Mouse (Mus musculus): ENCODE data around the gene Ccdc88c. TPM values are rescaled to one million over a fixed set of nuclear protein-coding genes. Genes with fewer than 3 reads are reported as not detected.

The Ccdc88c gene
- polyA plus RNA-seq, 1 experiment from 2014 or later: 4.5 TPM

DNA sequence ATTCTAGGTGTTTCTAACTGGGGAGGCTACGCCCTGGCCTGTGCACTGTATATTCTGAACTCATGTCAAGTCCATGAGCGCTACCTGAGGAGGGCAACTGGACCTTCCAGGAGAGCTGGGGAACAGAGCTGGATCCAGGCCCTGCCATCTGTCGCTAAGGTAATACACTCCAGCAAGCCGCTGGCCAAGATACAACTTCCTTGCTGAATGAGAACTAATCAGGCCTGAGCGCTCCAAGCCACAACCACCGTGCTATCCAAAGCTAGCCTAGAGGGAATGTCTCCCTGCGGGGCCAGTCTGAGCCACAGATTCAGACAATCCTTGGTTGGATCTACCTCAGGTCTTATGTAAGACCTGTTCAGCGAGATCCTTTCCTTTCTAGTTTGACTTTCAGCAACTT is 161.8 kb downstream of the Ccdc88c start:
- H3K27ac ChIP-seq: no peak overlapping the region
- 75% methylated on average over 8 of the region's 8 CpGs for WGBS

DNA sequence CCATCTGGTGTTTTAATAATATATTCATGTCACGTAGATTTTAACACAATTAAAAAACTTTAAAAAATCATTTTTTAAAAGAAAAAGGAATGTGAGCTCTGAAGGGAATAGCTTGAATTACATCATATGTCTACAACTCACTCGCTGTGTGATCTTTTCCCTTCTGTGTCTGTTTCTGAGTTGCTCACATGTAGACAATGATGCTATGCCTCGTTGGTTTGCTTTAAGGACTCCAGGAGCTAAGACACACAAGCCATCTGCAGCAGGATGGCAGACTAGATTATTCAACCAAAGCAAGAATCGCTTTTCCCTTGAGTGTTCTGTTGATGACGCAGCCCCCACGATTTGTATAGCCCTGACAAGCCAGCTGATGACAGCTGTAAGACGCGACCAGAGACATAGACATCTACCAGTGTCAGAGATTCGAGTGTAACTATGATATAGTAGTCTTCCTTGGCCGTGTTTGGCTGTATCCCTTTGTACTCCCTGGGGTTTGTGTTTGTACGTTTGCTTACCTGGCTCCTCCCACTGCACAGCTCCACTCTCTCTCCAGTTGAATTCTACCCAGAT is 163.3 kb downstream of the Ccdc88c start:
- H3K9ac ChIP-seq: no peak overlapping the region
- WGBS: 76% methylated on average over 11 of the region's 11 CpGs
- H3K4me2 ChIP-seq: no peak overlapping the region
- H3K36me3 ChIP-seq: no peaks in the 10 kb centered on the region
- H3K27ac ChIP-seq: no peak overlapping the region
- no peak for ATAC-seq (ENCODE audit: insufficient number of reproducible peaks, insufficient read depth, low FRiP score, low TSS enrichment, low read depth)
- H3K9me3 ChIP-seq: no peaks in the 10 kb centered on the region
- H3K4me3 ChIP-seq: no peak overlapping the region
- H3K4me1 ChIP-seq: peaks cover 10% of the 10 kb centered on the region
- no peaks in the 10 kb centered on the region for H3K27me3 ChIP-seq

More for the DNA sequence above, 161.8 kb downstream of the Ccdc88c start:
- no peak overlapping the region for H3K4me3 ChIP-seq
- H3K36me3 ChIP-seq: no peaks in the 10 kb centered on the region
- H3K9me3 ChIP-seq: no peaks in the 10 kb centered on the region
- no peak for ATAC-seq (ENCODE audit: insufficient number of reproducible peaks, insufficient read depth, low FRiP score, low TSS enrichment, low read depth)
- H3K4me1 ChIP-seq: peaks cover 10% of the 10 kb centered on the region
- no peaks in the 10 kb centered on the region for H3K27me3 ChIP-seq
- no peak overlapping the region for H3K9ac ChIP-seq
- H3K4me2 ChIP-seq: no peak overlapping the region

DNA sequence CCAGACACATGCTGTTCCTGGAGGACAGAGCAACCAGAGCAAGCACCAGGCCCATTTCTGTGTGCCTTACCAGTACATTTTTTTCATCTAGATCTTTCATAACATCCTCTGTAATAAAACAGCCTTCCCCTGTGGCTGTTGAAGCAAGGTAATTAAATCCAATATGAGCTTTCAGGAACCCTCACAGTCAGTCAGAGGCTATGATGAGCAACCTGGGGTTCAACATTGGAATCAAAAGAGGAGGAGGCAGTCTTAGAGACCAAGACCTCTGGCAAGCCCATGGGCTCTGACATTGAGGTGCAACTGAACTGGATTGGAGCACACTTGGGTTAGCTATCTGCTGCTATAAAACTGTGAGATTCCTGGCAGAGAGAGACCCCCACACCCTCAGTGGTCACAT is 163.8 kb downstream of the Ccdc88c start:
- no peak overlapping the region for H3K4me2 ChIP-seq
- no peak overlapping the region for H3K4me3 ChIP-seq
- no peak overlapping the region for H3K9ac ChIP-seq
- no peaks in the 10 kb centered on the region for H3K36me3 ChIP-seq
- H3K4me1 ChIP-seq: peaks cover 10% of the 10 kb centered on the region
- H3K27me3 ChIP-seq: no peaks in the 10 kb centered on the region
- ATAC-seq (ENCODE audit: insufficient number of reproducible peaks, insufficient read depth, low FRiP score, low TSS enrichment, low read depth): no peak
- no peaks in the 10 kb centered on the region for H3K9me3 ChIP-seq
- H3K27ac ChIP-seq: no peak overlapping the region

DNA sequence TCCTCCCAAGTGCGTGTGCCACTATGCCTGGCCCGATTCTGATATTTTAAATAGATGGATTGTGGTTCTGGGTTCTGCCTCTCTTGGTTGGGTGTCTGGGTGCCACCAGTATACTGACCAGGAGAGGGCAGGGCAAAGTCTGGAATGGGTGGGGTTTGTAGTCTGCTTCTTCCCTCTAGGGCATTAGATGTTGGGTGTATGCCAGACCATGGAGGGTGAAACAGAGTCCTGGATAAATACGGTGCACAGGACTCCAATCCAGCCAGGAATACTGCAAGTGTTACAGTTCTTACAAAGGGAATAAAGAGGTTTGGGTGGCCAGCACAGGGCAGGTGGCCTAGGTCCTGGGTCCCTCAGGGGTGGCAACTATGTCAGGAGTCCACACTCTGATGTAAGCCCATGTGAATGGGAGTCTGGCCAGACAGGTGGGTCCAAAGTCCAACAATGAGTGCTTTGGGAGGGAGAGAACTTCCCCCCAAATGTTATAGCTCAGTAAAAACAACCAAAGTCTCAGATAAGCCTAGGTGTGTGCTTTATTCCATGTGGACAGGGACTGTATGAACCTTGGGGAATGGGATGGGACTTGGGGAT is 165.9 kb downstream of the Ccdc88c start:
- no peaks in the 10 kb centered on the region for H3K27me3 ChIP-seq
- WGBS: 87% methylated on average over 3 of the region's 3 CpGs
- H3K36me3 ChIP-seq: no peaks in the 10 kb centered on the region
- H3K9ac ChIP-seq: no peak overlapping the region
- H3K27ac ChIP-seq: no peak overlapping the region
- H3K4me1 ChIP-seq: peaks cover 4% of the 10 kb centered on the region
- no peak overlapping the region for H3K4me3 ChIP-seq
- no peak overlapping the region for H3K4me2 ChIP-seq
- ATAC-seq (ENCODE audit: insufficient number of reproducible peaks, insufficient read depth, low FRiP score, low TSS enrichment, low read depth): no peak
- H3K9me3 ChIP-seq: no peaks in the 10 kb centered on the region

DNA sequence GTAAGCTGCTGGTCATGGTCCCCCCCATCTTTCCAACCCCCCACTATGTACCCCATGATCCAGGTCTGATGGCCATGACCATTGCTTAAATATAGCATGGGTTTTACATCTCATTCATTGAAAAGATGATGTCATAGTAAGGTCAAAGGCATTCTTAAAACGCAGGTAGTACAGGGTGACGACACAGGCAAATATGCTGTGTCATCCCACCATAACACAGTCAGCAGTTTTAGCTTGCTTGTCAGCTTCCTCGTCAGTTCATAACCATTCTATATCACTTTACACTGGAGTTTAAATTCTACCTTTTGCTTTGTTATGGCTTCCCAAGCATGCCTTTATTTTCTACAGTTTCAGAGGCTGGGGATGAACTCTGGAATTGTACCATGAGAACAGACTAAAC is 166.6 kb downstream of the Ccdc88c start:
- Histone ChIP-seq H3K27ac (no peak overlapping the region), H3K9ac (no peak overlapping the region), H3K4me2 (no peak overlapping the region), H3K4me3 (no peak overlapping the region), H3K4me1 (peaks cover 4% of the 10 kb centered on the region; the same call in 1 of the 2 replicates), H3K9me3 (no peaks in the 10 kb centered on the region), H3K27me3 (no peaks in the 10 kb centered on the region), H3K36me3 (no peaks in the 10 kb centered on the region)
- WGBS: 82% methylated on average over 3 of the region's 3 CpGs
- no peak for ATAC-seq (ENCODE audit: insufficient number of reproducible peaks, insufficient read depth, low FRiP score, low TSS enrichment, low read depth)

MicroRNAs encoded within 50 kb of the gene (microRNA counts, 519-probe panel; counts per million panel counts)
- microRNA mmu-miR-1190: 2,917 counts per million, percentile 69 among the panel's probes with 10 or more counts

Small RNAs within 50 kb of the gene (microRNA-seq; reads per million reads assigned to microRNA genes)
- gene Mir1190: not detected

Other genes starting within 250 kb of the Ccdc88c start
- 2.4 and 2.8 TPM in 2 replicates for gene Dglucy, start 250.0 kb downstream of the Ccdc88c start, polyA plus RNA-seq (2015; fragmentation: Nextera tagmentation; extraction: Ambion mirVana)
- 0.62 and 0.69 TPM in 2 replicates for gene Gpr68, start 120.9 kb downstream of the Ccdc88c start, polyA plus RNA-seq (2015; fragmentation: Nextera tagmentation; extraction: Ambion mirVana)
- 42.5 and 44.3 TPM in 2 replicates for gene Ppp4r3a, start 54.6 kb upstream of the Ccdc88c start, polyA plus RNA-seq (2015; fragmentation: Nextera tagmentation; extraction: Ambion mirVana)